Mouse (Mus musculus): ENCODE results near the gene Daam2. TPM values are rescaled to one million over a fixed set of nuclear protein-coding genes. Genes with fewer than 3 reads are reported as not detected.
"Not testable (repeated sequence)": the region's sequence is repeated elsewhere in the genome, so short reads cannot be mapped to it uniquely, and the experiment has no call there.

Daam2 gene
- polyA plus RNA-seq, 1 experiment from 2014 or later = 6.7 TPM

DNA sequence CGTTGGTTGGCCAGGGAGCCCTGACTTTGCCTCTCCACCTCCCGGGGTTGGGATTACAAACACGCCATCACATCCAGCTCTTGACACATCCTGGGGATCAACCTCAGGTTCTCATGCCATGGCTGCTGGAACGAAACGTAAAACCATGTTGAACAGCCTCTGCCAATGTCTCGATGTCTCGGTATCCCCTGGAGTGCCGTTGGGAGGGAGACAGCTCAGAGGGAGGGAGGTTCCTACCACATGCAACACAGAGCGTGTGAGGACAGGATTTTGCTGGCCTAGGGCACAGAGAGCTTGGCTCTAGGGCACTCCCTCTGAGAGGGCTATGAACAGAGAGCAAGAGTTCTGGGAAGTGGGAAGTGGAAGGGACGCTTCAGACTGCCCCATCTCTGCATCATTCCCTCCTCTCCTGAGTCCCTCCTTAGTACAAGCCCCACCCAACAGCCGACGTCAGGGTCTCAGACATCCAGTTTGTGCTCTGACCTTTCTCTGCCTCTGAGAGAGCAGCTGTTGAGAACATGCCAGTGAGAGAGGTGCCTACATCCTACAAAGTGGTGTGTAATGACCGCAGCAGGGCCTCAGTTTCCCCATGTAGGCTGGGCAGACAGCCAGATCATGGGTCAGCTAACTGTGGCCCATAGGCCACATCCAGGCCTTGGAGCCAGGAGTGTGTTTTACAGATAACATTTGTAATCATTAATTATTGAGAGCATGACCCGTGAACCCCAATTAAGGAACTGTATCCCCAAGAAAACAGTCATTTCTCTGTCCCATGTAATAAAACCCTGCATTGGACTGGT is 123.6 kb downstream of the Daam2 start:
- Histone ChIP-seq H3K9me3 (ENCODE audit: low read length) (no peaks in the 10 kb centered on the region), H3K9ac (replicated peaks; ENCODE audit: low read length) (no peak overlapping the region), H3K4me1 (ENCODE audit: insufficient read depth, low read length) (peaks cover 6% of the 10 kb centered on the region; the same call in 1 of the 2 replicates), H3K4me3 (ENCODE audit: low read length) (no peak overlapping the region), H3K36me3 (ENCODE audit: insufficient read depth, low read length) (peaks cover 28% of the 10 kb centered on the region), H3K4me2 (replicated peaks; ENCODE audit: low read depth, low read length) (no peak overlapping the region), H3K27me3 (ENCODE audit: insufficient read depth, low read length) (no peaks in the 10 kb centered on the region), H3K27ac (ENCODE audit: low read length) (no peak overlapping the region)
- 62% methylated on average over 14 of the region's 14 CpGs for WGBS
- ATAC-seq (ENCODE audit: low FRiP score, low TSS enrichment) = peak; percentile 49

DNA sequence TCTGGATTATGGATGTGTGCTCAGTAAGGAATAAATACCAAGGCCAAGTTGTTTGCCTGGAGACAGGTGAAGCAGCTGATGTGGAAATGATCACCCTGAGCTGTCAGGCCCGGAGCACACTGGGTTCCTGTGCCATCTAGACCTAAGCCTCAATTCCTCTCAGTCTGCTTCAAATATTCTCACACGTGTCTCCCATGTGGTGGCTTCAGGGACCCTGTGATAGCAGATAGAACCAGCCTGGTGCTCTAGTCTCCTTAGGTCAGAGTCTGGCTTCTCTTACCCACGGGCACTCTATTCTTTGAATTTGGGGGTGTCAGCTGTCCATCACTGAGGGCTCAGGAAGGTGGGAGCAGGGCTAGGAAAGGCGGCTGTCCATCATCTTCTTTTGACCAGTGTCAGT is 124.4 kb downstream of the Daam2 start:
- Histone ChIP-seq H3K9ac (replicated peaks; ENCODE audit: low read length) (no peak overlapping the region), H3K36me3 (ENCODE audit: insufficient read depth, low read length) (peaks cover 36% of the 10 kb centered on the region), H3K9me3 (ENCODE audit: low read length) (no peaks in the 10 kb centered on the region), H3K4me2 (replicated peaks; ENCODE audit: low read depth, low read length) (no peak overlapping the region), H3K4me3 (ENCODE audit: low read length) (no peak overlapping the region), H3K27me3 (ENCODE audit: insufficient read depth, low read length) (no peaks in the 10 kb centered on the region), H3K4me1 (ENCODE audit: insufficient read depth, low read length) (peaks cover 6% of the 10 kb centered on the region; the same call in 1 of the 2 replicates), H3K27ac (ENCODE audit: low read length) (no peak overlapping the region)
- no peak for ATAC-seq (ENCODE audit: low FRiP score, low TSS enrichment)
- 84% methylated on average over 4 of the region's 4 CpGs for WGBS

DNA sequence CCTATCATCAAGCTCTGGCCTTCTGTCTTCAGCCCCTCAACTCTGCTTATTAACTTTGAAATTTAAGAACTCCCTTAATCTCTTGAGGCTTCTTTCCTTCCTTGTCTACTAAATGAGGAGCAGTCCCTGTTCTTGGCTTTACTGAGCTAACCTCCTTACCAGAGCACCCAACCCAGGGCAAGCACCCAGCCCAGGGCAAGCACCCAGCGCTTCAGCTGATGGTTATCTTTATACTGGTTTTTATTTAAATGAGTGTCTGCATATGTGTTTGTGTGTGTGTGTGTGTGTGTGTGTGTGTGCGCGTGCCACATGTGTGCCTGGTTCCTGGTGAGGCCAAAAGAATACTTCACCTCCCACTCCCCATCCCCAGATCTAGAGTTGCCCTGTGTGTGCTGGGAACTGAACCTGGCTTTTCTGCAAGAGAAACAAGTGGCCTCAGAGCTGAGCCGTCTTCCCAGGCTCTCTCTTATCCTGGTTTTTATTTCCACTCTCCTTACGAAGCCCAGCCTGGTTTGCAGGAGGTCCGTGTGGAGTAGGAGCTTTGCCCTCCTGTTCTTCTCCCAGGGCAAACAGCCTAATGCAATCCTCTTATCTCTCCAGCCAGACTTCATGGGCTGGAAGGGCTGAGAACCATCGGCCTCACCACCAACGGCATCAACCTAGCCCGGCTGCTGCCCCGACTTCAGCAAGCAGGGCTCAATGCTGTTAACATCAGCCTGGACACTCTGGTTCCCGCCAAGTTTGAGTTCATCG is 125.1 kb downstream of the Daam2 start:
- WGBS = 78% methylated on average over 12 of the region's 12 CpGs
- no peaks in the 10 kb centered on the region for H3K27me3 ChIP-seq (ENCODE audit: insufficient read depth, low read length)
- no peak overlapping the region for H3K4me3 ChIP-seq (ENCODE audit: low read length)
- no peaks in the 10 kb centered on the region for H3K9me3 ChIP-seq (ENCODE audit: low read length)
- no peak overlapping the region for H3K9ac ChIP-seq (replicated peaks; ENCODE audit: low read length)
- ATAC-seq (ENCODE audit: low FRiP score, low TSS enrichment) = no peak
- H3K4me1 ChIP-seq (ENCODE audit: insufficient read depth, low read length) = peaks cover 6% of the 10 kb centered on the region; the same call in 1 of the 2 replicates
- no peak overlapping the region for H3K4me2 ChIP-seq (replicated peaks; ENCODE audit: low read depth, low read length)
- peaks cover 37% of the 10 kb centered on the region for H3K36me3 ChIP-seq (ENCODE audit: insufficient read depth, low read length)
- H3K27ac ChIP-seq (ENCODE audit: low read length) = no peak overlapping the region

DNA sequence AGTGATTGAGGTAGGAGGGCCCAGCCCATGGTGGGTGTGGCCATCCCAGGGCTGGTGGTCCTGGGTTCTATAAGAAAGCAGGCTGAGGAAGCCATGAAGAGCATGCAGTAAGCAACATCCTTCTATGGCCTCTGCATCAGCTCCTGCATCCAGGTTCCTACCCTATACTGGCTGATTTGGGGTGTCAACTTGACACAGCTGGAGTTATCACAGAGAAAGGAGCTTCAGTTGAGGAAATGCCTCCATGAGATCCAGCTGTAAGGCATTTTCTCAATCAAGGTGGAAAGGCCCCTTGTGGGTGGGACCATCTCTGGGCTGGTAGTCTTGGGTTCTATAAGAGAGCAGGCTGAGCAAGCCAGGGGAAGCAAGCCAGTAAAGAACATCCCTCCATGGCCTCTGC is 126.8 kb downstream of the Daam2 start:
- not testable (repeated sequence) for H3K27ac ChIP-seq (ENCODE audit: low read length); H3K4me2 ChIP-seq (replicated peaks; ENCODE audit: low read depth, low read length); H3K4me3 ChIP-seq (ENCODE audit: low read length); H3K9ac ChIP-seq (replicated peaks; ENCODE audit: low read length); ATAC-seq (ENCODE audit: low FRiP score, low TSS enrichment); H3K9me3 ChIP-seq (ENCODE audit: low read length); H3K27me3 ChIP-seq (ENCODE audit: insufficient read depth, low read length)
- Histone ChIP-seq H3K4me1 (ENCODE audit: insufficient read depth, low read length) (peaks cover 13% of the 10 kb centered on the region; the same call in 1 of the 2 replicates), H3K36me3 (ENCODE audit: insufficient read depth, low read length) (peaks cover 43% of the 10 kb centered on the region)

- 75% methylated on average over 6 of the region's 6 CpGs for WGBS
- H3K9me3 ChIP-seq (ENCODE audit: low read length) = no peaks in the 10 kb centered on the region
- no peak overlapping the region for H3K27ac ChIP-seq (ENCODE audit: low read length)
- peaks cover 43% of the 10 kb centered on the region for H3K36me3 ChIP-seq (ENCODE audit: insufficient read depth, low read length)
- H3K4me3 ChIP-seq (ENCODE audit: low read length) = no peak overlapping the region
- ATAC-seq (ENCODE audit: low FRiP score, low TSS enrichment) = no peak
- H3K27me3 ChIP-seq (ENCODE audit: insufficient read depth, low read length) = no peaks in the 10 kb centered on the region
- no peak overlapping the region for H3K9ac ChIP-seq (replicated peaks; ENCODE audit: low read length)
- peaks cover 18% of the 10 kb centered on the region; the same call in 1 of the 2 replicates for H3K4me1 ChIP-seq (ENCODE audit: insufficient read depth, low read length)
- H3K4me2 ChIP-seq (replicated peaks; ENCODE audit: low read depth, low read length) = no peak overlapping the region
Measured at GRCm38 (mm10) chr17:49436631-49437030, 127.5 kb downstream of the Daam2 start.

DNA sequence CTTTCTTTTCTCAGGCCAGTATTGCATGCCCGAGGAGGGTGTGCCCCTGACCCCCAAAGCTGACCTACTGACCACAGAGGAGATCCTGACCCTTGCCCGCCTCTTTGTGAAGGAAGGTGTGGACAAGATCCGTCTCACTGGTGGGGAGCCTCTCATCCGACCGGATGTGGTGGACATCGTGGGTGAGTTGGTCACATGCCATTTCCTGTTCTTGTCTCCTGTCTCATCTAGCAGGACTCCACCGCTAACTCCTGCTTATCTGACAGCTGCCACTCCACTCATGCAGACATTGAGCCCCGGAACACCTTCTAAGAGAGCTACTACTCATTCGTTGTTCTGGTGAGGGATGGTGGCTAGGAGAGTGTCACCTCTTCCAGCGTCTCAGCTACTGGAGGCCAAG is 129.1 kb downstream of the Daam2 start:
- Histone ChIP-seq H3K4me3 (ENCODE audit: low read length) (no peak overlapping the region), H3K27ac (ENCODE audit: low read length) (no peak overlapping the region), H3K27me3 (ENCODE audit: insufficient read depth, low read length) (no peaks in the 10 kb centered on the region), H3K9me3 (ENCODE audit: low read length) (no peaks in the 10 kb centered on the region), H3K36me3 (ENCODE audit: insufficient read depth, low read length) (peaks cover 36% of the 10 kb centered on the region), H3K4me1 (ENCODE audit: insufficient read depth, low read length) (peaks cover 16% of the 10 kb centered on the region; the same call in 1 of the 2 replicates), H3K4me2 (replicated peaks; ENCODE audit: low read depth, low read length) (no peak overlapping the region), H3K9ac (replicated peaks; ENCODE audit: low read length) (no peak overlapping the region)
- ATAC-seq (ENCODE audit: low FRiP score, low TSS enrichment) = no peak
- 88% methylated on average over 10 of the region's 10 CpGs for WGBS

- peaks cover 24% of the 10 kb centered on the region for H3K4me1 ChIP-seq (ENCODE audit: insufficient read depth, low read length)
- no peak overlapping the region for H3K4me2 ChIP-seq (replicated peaks; ENCODE audit: low read depth, low read length)
- WGBS = 66% methylated on average over 6 of the region's 6 CpGs
- H3K36me3 ChIP-seq (ENCODE audit: insufficient read depth, low read length) = peaks cover 29% of the 10 kb centered on the region
- no peak overlapping the region for H3K9ac ChIP-seq (replicated peaks; ENCODE audit: low read length)
- H3K27me3 ChIP-seq (ENCODE audit: insufficient read depth, low read length) = no peaks in the 10 kb centered on the region
- ATAC-seq (ENCODE audit: low FRiP score, low TSS enrichment) = no peak
- H3K27ac ChIP-seq (ENCODE audit: low read length) = no peak overlapping the region
- H3K4me3 ChIP-seq (ENCODE audit: low read length) = no peak overlapping the region
- H3K9me3 ChIP-seq (ENCODE audit: low read length) = no peaks in the 10 kb centered on the region
Measured at GRCm38 (mm10) chr17:49434236-49434635, 129.9 kb downstream of the Daam2 start.

DNA sequence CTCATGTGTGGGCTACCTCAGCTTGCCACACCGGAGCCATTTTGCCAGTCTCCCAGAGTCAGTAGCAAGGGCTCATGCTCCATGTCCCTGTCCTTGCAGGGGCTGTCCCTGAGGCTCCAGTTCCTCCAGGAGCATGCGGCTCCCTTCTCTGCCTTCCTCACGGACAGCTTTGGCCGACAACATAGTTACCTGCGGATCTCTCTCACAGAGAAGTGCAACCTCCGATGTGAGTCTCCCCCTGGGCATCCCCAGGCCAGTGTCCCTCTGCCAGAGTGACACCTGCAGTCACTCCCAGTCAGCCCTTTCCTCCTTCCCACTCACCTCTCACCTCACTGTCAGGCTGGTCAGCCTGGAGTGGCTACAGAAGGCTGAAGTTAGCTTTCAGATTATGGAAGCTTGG is 131.1 kb downstream of the Daam2 start:
- Histone ChIP-seq H3K4me1 (ENCODE audit: insufficient read depth, low read length) (peaks cover 31% of the 10 kb centered on the region), H3K9me3 (ENCODE audit: low read length) (no peaks in the 10 kb centered on the region), H3K36me3 (ENCODE audit: insufficient read depth, low read length) (peaks cover 24% of the 10 kb centered on the region), H3K9ac (replicated peaks; ENCODE audit: low read length) (no peak overlapping the region), H3K27me3 (ENCODE audit: insufficient read depth, low read length) (no peaks in the 10 kb centered on the region), H3K4me3 (ENCODE audit: low read length) (no peak overlapping the region), H3K4me2 (replicated peaks; ENCODE audit: low read depth, low read length) (no peak overlapping the region), H3K27ac (ENCODE audit: low read length) (no peak overlapping the region)
- 93% methylated on average over 6 of the region's 6 CpGs for WGBS
- ATAC-seq (ENCODE audit: low FRiP score, low TSS enrichment) = no peak

GRCm38 (mm10) chr17:49432071-49432711 is 132.0 kb downstream of the Daam2 start:
- H3K4me3 ChIP-seq (ENCODE audit: low read length) = no peak overlapping the region
- peak overlapping the region; percentile 63 for H3K27ac ChIP-seq (ENCODE audit: low read length)
- H3K9ac ChIP-seq (replicated peaks; ENCODE audit: low read length) = no peak overlapping the region
- no peak overlapping the region for H3K4me2 ChIP-seq (replicated peaks; ENCODE audit: low read depth, low read length)
- H3K9me3 ChIP-seq (ENCODE audit: low read length) = no peaks in the 10 kb centered on the region
- peak; percentile 28 for ATAC-seq (ENCODE audit: low FRiP score, low TSS enrichment)
- WGBS = 38% methylated on average over 4 of the region's 4 CpGs
- no peaks in the 10 kb centered on the region for H3K27me3 ChIP-seq (ENCODE audit: insufficient read depth, low read length)
- H3K4me1 ChIP-seq (ENCODE audit: insufficient read depth, low read length) = peaks cover 35% of the 10 kb centered on the region
- peaks cover 23% of the 10 kb centered on the region for H3K36me3 ChIP-seq (ENCODE audit: insufficient read depth, low read length)

Measured in kidney, embryonic 16.5 days (tissue).